Mouse (Mus musculus): Measurements from ENCODE around the gene Cd99l2. TPM values are rescaled to one million over a fixed set of nuclear protein-coding genes. Genes with fewer than 3 reads are reported as not detected.

The Cd99l2 gene
- total RNA-seq (2023), result 1.8 and 3.8 TPM in 2 replicates

DNA sequence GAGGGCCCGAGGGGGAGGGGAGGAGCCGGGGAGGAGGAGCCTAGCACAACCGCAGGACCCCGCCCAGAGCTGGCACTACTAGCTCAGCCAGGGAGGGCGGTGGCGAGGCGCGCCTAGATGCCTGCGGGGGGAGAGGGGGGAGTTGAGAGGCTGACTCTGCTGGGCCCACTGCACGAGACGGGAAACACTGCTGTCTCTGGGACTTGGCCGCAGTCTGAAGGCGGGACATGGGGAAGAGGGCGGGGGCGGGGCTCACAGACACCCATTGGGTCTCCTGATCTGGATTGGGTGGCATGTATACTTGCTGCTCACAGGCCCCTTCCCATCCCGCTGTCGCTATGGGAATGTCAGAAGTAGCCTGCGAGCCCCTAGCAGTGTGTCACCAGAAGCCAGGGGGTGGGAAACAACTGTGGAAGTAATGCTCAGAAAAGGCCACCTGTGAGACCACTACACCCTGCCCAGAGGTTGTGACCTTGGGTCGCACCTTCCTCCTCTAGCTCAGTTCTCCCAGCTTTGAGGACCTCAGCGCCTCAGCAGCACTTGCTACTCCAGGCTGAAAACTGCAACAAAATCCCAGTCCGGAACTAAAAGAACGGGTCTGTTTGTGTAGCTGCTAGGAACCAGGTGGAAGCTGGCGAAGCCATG lies at the start of gene Cd99l2:
Cd99l2 (minus strand) TSS at position 216 of the 645 bp plus-strand sequence.

Other genes with a start within 250 kb of the Cd99l2 start
- 21.0 and 25.0 TPM in 2 replicates for gene Mtmr1, start 128.1 kb downstream of the Cd99l2 start, total RNA-seq (2023)
- gene Hmgb3, start 63.1 kb upstream of the Cd99l2 start, total RNA-seq (2023), result 27.1 and 36.0 TPM in 2 replicates
- gene Gpr50, start 170.8 kb upstream of the Cd99l2 start, total RNA-seq (2023), result not detected in 2 replicates

Measured in neutrophil, adult 65 days (primary cell).